Mouse (Mus musculus) NIH3T3 (cell line): ENCODE data around the gene Acap1.
"Not testable (repeated sequence)": the region's sequence is repeated elsewhere in the genome, so short reads cannot be mapped to it uniquely, and the experiment has no call there.

ENCODE experiments used
- DNase-seq: peaks from one replicate; pipeline ENCODE4 v3.0.0-alpha.2; 2012; ENCODE audit warnings: low read depth

The Acap1 gene

GRCm38 (mm10) chr11:69895291-69895690, at the start of gene Acap1:
Acap1 (minus strand) TSS chr11:69895539.
- DNase-seq: no peak

GRCm38 (mm10) chr11:69940962-69941361, 45.6 kb upstream of the Acap1 start:
- no peak for DNase-seq

- DNase-seq: no peak
These were observed 44.4 kb upstream of the Acap1 start for GRCm38 (mm10) chr11:69939731-69940130.

- DNase-seq: no peak
These were observed 43.8 kb upstream of the Acap1 start for GRCm38 (mm10) chr11:69939181-69939580.

- DNase-seq: no peak
These were observed 43.2 kb upstream of the Acap1 start for GRCm38 (mm10) chr11:69938401-69938979.

GRCm38 (mm10) chr11:69937834-69938233, 42.5 kb upstream of the Acap1 start:
- DNase-seq: no peak

GRCm38 (mm10) chr11:69937385-69937784, 42.0 kb upstream of the Acap1 start:
- DNase-seq: peak; percentile 42

- no peak for DNase-seq
These were observed 41.5 kb upstream of the Acap1 start for GRCm38 (mm10) chr11:69936714-69937347.

GRCm38 (mm10) chr11:69936156-69936555, 40.8 kb upstream of the Acap1 start:
- DNase-seq: no peak

GRCm38 (mm10) chr11:69935137-69935879, 40.0 kb upstream of the Acap1 start, which contains the start of gene Ybx2:
Ybx2 (plus strand) TSS chr11:69935796.
- DNase-seq: no peak

GRCm38 (mm10) chr11:69934681-69935080, 39.3 kb upstream of the Acap1 start:
- no peak for DNase-seq

- DNase-seq: peak; percentile 95
These were observed 38.8 kb upstream of the Acap1 start for GRCm38 (mm10) chr11:69934169-69934568.

- no peak for DNase-seq
These were observed 37.7 kb upstream of the Acap1 start for GRCm38 (mm10) chr11:69933066-69933465.

- DNase-seq: no peak
These were observed 36.9 kb upstream of the Acap1 start for GRCm38 (mm10) chr11:69932254-69932653.

- no peak for DNase-seq
These were observed 36.4 kb upstream of the Acap1 start for GRCm38 (mm10) chr11:69931769-69932168.

- DNase-seq: no peak
These were observed 35.7 kb upstream of the Acap1 start for GRCm38 (mm10) chr11:69930967-69931537.

- DNase-seq: not testable (repeated sequence)
These were observed 34.8 kb upstream of the Acap1 start for GRCm38 (mm10) chr11:69930176-69930575.

GRCm38 (mm10) chr11:69929712-69930111, 34.4 kb upstream of the Acap1 start:
- no peak for DNase-seq

- DNase-seq: no peak
These were observed 32.2 kb upstream of the Acap1 start for GRCm38 (mm10) chr11:69927501-69927900.

- peak; percentile 18 for DNase-seq
These were observed 27.5 kb upstream of the Acap1 start for GRCm38 (mm10) chr11:69922796-69923195.

- DNase-seq: peak; percentile 44
These were observed 26.8 kb upstream of the Acap1 start for GRCm38 (mm10) chr11:69922012-69922756.
